ENCODE assay signal across 14 mouse cellular contexts in the genomic region with DNA sequence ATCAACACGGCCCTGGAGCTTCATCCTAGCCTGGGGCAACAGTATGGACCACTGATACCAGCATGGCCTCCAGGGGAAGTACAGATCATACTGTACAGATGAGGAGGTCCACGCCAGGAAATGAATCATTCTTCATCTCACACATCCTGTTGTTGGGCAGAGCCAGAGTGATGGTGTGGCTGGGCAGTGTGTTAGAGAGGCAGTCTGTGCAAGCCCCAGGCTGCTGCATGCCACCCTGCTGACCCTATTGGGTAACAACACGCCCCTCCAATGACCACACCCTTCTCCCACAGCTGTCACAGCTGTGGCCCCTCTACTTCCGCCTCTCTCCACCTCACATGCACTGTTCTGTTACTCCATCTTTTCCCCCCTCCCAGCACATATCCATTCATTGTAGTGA. TPM values are rescaled to one million over a fixed set of nuclear protein-coding genes. Genes with fewer than 3 reads are reported as not detected.
DNase-seq lines count a peak whose midpoint lies in the region; ATAC-seq and TF ChIP-seq lines count a peak whose summit lies in the region.
"Had no signal": no experiment of that assay in that cellular context is flagged by ENCODE, and none has a peak within 500 bp of the region (broad histone marks: within the 10 kb centered on the region; RNA-seq: fewer than 3 reads in every experiment).

No protein-coding gene starts in this region.

- WGBS in kidney, embryonic 16.5 days, result 46% methylated on average over 4 of the region's 4 CpGs
- WGBS in forebrain, embryonic 11.5 days, result 63% methylated on average over 4 of the region's 4 CpGs

- no peak overlapping the region for H3K9ac ChIP-seq in kidney, embryonic 16.5 days (replicated peaks; ENCODE audit: low read length)
- no peak overlapping the region for H3K9ac ChIP-seq in forebrain, embryonic 11.5 days (ENCODE audit: low read length)
- H3K9ac ChIP-seq: hindbrain, embryonic 12.5 days; midbrain, embryonic 15.5 days had no signal

- H3ac ChIP-seq in C2C12 (ENCODE audit: control insufficient read depth, insufficient read length, low read depth), result no peak overlapping the region

- TF ChIP-seq CTCF in C2C12 (IDR thresholded peaks at IDR 0.05; ENCODE audit: control insufficient read depth, insufficient read depth, insufficient read length), result no peak

- no peaks in the 10 kb centered on the region for H3K79me2 ChIP-seq in C2C12 (ENCODE audit: control insufficient read depth, insufficient read depth)

- no peaks in the 10 kb centered on the region for H3K27me3 ChIP-seq in kidney, embryonic 16.5 days (ENCODE audit: insufficient read depth, low read length)
- no peaks in the 10 kb centered on the region for H3K27me3 ChIP-seq in C2C12 (ENCODE audit: control insufficient read depth, insufficient read depth, insufficient read length)
- H3K27me3 ChIP-seq in forebrain, embryonic 11.5 days (ENCODE audit: control insufficient read depth, insufficient read depth, low read length), result no peaks in the 10 kb centered on the region
- H3K27me3 ChIP-seq: hindbrain, embryonic 12.5 days; midbrain, embryonic 15.5 days had no signal

- peak; percentile 54; the same call in 1 of the 2 replicates for ATAC-seq in kidney, embryonic 16.5 days (ENCODE audit: low FRiP score, low TSS enrichment)
- peak; percentile 9 to 60; a peak in 2 of 4 replicates for ATAC-seq in hematopoietic stem cell, adult 5-6 weeks (replicated peaks in 1 of 2; ENCODE audit: insufficient read depth in 1 of 2, low FRiP score in 2 of 2, low TSS enrichment in 1 of 2, low read depth in 1 of 2, poor library complexity in 2 of 2, severe bottlenecking in 2 of 2)
- peak; percentile 92 for ATAC-seq in monocyte, adult 5-6 weeks (replicated peaks; ENCODE audit: insufficient number of reproducible peaks, low FRiP score, low TSS enrichment, poor library complexity, severe bottlenecking)
- no peak for ATAC-seq in forebrain, embryonic 11.5 days (replicated peaks; ENCODE audit: low FRiP score)
- ATAC-seq: midbrain, embryonic 15.5 days had no signal

- no peak for DNase-seq in kidney, postnatal 36 days
- no peak for DNase-seq in layer of hippocampus, postnatal 25 days (ENCODE audit: extremely low spot score in 1 of 2, low spot score in 1 of 2)
- no peak for DNase-seq in left cerebral cortex, postnatal 14 days (ENCODE audit: low spot score in 2 of 2)
- DNase-seq in forebrain, embryonic 11.5 days (ENCODE audit: low spot score), result no peak

- no peaks in the 10 kb centered on the region for H3K9me3 ChIP-seq in kidney, embryonic 16.5 days (ENCODE audit: low read length)
- H3K9me3 ChIP-seq in forebrain, embryonic 11.5 days (ENCODE audit: control insufficient read depth, low read length), result no peaks in the 10 kb centered on the region
- H3K9me3 ChIP-seq: hindbrain, embryonic 12.5 days; midbrain, embryonic 15.5 days had no signal

- intact Hi-C loops in left cerebral cortex, postnatal 14 days (cut with DNase I), result no loop called here

- H3K27ac ChIP-seq in kidney, embryonic 16.5 days (ENCODE audit: low read length), result no peak overlapping the region
- no peak overlapping the region for H3K27ac ChIP-seq in forebrain, embryonic 11.5 days (ENCODE audit: low read depth, low read length)
- H3K27ac ChIP-seq: hindbrain, embryonic 12.5 days; midbrain, embryonic 15.5 days had no signal

- H3K79me3 ChIP-seq in C2C12 (ENCODE audit: low read depth), result no peaks in the 10 kb centered on the region

- no peaks in the 10 kb centered on the region for H3K4me1 ChIP-seq in kidney, embryonic 16.5 days (ENCODE audit: insufficient read depth, low read length)
- no peaks in the 10 kb centered on the region for H3K4me1 ChIP-seq in forebrain, embryonic 11.5 days (replicated peaks; ENCODE audit: control insufficient read depth, insufficient read depth, low read length)
- H3K4me1 ChIP-seq: hindbrain, embryonic 12.5 days; midbrain, embryonic 15.5 days had no signal

- H3K4me3 ChIP-seq in kidney, embryonic 16.5 days (ENCODE audit: low read length), result no peak overlapping the region
- H3K4me3 ChIP-seq in C2C12 (ENCODE audit: insufficient read depth, poor library complexity, severe bottlenecking), result no peak overlapping the region
- H3K4me3 ChIP-seq in forebrain, embryonic 11.5 days (ENCODE audit: low read depth, low read length), result no peak overlapping the region
- H3K4me3 ChIP-seq: hindbrain, embryonic 12.5 days; midbrain, embryonic 15.5 days had no signal

- no peak overlapping the region for H3K4me2 ChIP-seq in kidney, embryonic 16.5 days (replicated peaks; ENCODE audit: low read depth, low read length)
- no peak overlapping the region for H3K4me2 ChIP-seq in forebrain, embryonic 11.5 days (ENCODE audit: low read depth, low read length, severe bottlenecking)
- H3K4me2 ChIP-seq: hindbrain, embryonic 12.5 days; midbrain, embryonic 15.5 days had no signal

- no peaks in the 10 kb centered on the region for H3K36me3 ChIP-seq in kidney, embryonic 16.5 days (ENCODE audit: insufficient read depth, low read length)
- H3K36me3 ChIP-seq in C2C12 (ENCODE audit: control insufficient read depth, insufficient read depth), result no peaks in the 10 kb centered on the region
- H3K36me3 ChIP-seq in forebrain, embryonic 11.5 days (ENCODE audit: control insufficient read depth, insufficient read depth, low read length), result no peaks in the 10 kb centered on the region
- H3K36me3 ChIP-seq: hindbrain, embryonic 12.5 days; midbrain, embryonic 15.5 days had no signal

TF ChIP-seq in C2C12, 6 proteins besides CTCF, POLR2A, EP300 and RAD21:
- TF ChIP-seq MAX (IDR thresholded peaks at IDR 0.05), result no peak
- peak; percentile 78 for TF ChIP-seq MYOD1 (IDR thresholded peaks at IDR 0.05; ENCODE audit: control insufficient read depth, insufficient read length, low read depth)
TF ChIP-seq in C2C12: peak in this region for 1.

RNA-seq across cellular contexts. Expression of a gene that starts 11.7 kb away (rescaled TPM):
- polyA plus RNA-seq in kidney, embryonic 16.5 days (2015; fragmentation: Nextera tagmentation; extraction: Ambion mirVana), result 0.80 and 1.0 TPM in 2 replicates
- not detected for polyA plus RNA-seq in C2C12 (2012; fragmentation: generic; extraction: Trizol)
- 29.7 and 53.4 TPM in 2 replicates for total RNA-seq in hematopoietic stem cell, adult 5-6 weeks (2017)
- 419 to 520 TPM (median 447 TPM) in 3 replicates for total RNA-seq in monocyte, adult 5-6 weeks (2017)
- 10 to 100 TPM; 13.1 to 13.9 TPM for total RNA-seq in layer of hippocampus, postnatal 25 days (2021)
- 10 to 100 TPM; 10.9 to 11.6 TPM for total RNA-seq in left cerebral cortex, postnatal 14 days (2021)
- polyA plus RNA-seq in forebrain, embryonic 11.5 days (2014; fragmentation: Nextera tagmentation; extraction: Ambion mirVana), result 0.40 and 0.57 TPM in 2 replicates

RNA-seq across cellular contexts. Expression of a gene that starts 11.7 kb away (rescaled TPM):
- not detected in 2 replicates for polyA plus RNA-seq in kidney, embryonic 16.5 days (2015; fragmentation: Nextera tagmentation; extraction: Ambion mirVana)
- not detected for polyA plus RNA-seq in C2C12 (2012; fragmentation: generic; extraction: Trizol)
- total RNA-seq in hematopoietic stem cell, adult 5-6 weeks (2017), result 0.56 TPM in 1 of 2 replicates, not detected in the other
- 33.7 to 34.7 TPM in 2 of 3 replicates, not detected in the other for total RNA-seq in monocyte, adult 5-6 weeks (2017)
- not detected for total RNA-seq in layer of hippocampus, postnatal 25 days (2021)
- under 1 TPM in 1 of 2 experiments, not detected in 1; 0.08 TPM for total RNA-seq in left cerebral cortex, postnatal 14 days (2021)
- not detected in 2 replicates for polyA plus RNA-seq in forebrain, embryonic 11.5 days (2014; fragmentation: Nextera tagmentation; extraction: Ambion mirVana)
- total RNA-seq: adrenal gland, postnatal 36 days; ES-E14; heart, adult 18-20 months had no signal
- polyA plus RNA-seq: hindbrain, embryonic 12.5 days; limb, embryonic 11.5 days; midbrain, embryonic 15.5 days had no signal

RNA-seq across cellular contexts. Expression of a gene that starts 47.0 kb away (rescaled TPM):
- 0.16 and 0.23 TPM in 2 replicates for polyA plus RNA-seq in kidney, embryonic 16.5 days (2015; fragmentation: Nextera tagmentation; extraction: Ambion mirVana)
- polyA plus RNA-seq in C2C12 (2012; fragmentation: generic; extraction: Trizol), result 0.83 TPM
- total RNA-seq in hematopoietic stem cell, adult 5-6 weeks (2017), result not detected in 2 replicates
- total RNA-seq in monocyte, adult 5-6 weeks (2017), result 0.68 TPM in 1 of 3 replicates, not detected in the others
- total RNA-seq in layer of hippocampus, postnatal 25 days (2021), result under 1 TPM; 0.21 to 0.25 TPM
- under 1 TPM; 0.64 to 0.97 TPM for total RNA-seq in left cerebral cortex, postnatal 14 days (2021)
- polyA plus RNA-seq in forebrain, embryonic 11.5 days (2014; fragmentation: Nextera tagmentation; extraction: Ambion mirVana), result not detected in 2 replicates

RNA-seq across cellular contexts. Expression of a gene that starts 57.1 kb away (rescaled TPM):
- 60.1 and 61.8 TPM in 2 replicates for polyA plus RNA-seq in kidney, embryonic 16.5 days (2015; fragmentation: Nextera tagmentation; extraction: Ambion mirVana)
- polyA plus RNA-seq in C2C12 (2012; fragmentation: generic; extraction: Trizol), result 0.16 TPM
- 16.9 and 21.1 TPM in 2 replicates for total RNA-seq in hematopoietic stem cell, adult 5-6 weeks (2017)
- 65.7 to 90.8 TPM (median 79.5 TPM) in 3 replicates for total RNA-seq in monocyte, adult 5-6 weeks (2017)
- total RNA-seq in layer of hippocampus, postnatal 25 days (2021), result 1 to 10 TPM; 1.4 to 3.4 TPM
- total RNA-seq in left cerebral cortex, postnatal 14 days (2021), result 1 to 10 TPM; 2.2 to 3.7 TPM
- 4.2 and 7.0 TPM in 2 replicates for polyA plus RNA-seq in forebrain, embryonic 11.5 days (2014; fragmentation: Nextera tagmentation; extraction: Ambion mirVana)
